Mouse (Mus musculus): ENCODE measurements at regions not wholly inside any gene's neighbourhood (a gene's known extent, or its start where the extent isn't known, plus 50 kb on each side); places are given as distances from the start of the nearest gene placed in this dataset.

DNA sequence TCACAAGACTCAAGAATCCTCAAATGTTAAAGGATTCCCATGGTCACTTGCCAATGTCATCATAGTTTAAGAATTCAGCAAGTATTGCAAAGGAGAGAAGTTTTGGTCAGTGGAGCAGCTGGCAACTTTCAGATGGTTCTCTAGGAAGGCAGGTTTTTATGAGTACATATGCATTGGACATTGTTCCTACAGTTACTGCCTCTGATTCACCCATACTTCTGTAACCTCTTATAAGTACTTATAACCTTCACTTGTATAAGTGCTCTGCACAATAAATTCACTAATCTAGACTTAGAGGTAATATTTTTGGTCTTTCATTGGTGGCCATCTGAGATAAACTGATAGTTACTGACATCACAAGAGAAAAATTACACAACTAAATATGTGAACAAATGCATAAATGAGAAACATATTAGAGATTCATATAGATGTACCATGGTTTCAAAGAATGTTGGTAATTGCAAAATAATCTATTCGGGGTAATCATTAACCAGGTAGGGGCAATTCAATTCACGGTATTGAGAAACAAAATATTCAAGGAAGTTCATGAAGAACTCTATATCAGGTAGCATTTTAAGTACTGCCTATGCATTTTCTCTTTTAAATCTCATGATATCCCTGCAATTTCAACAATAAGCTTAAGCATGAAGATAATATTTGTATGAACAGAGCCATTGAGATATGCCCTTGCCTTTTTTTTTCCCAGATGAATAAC is 1059.6 kb downstream of the Pla2g4a start:
- no peak for DNase-seq

DNA sequence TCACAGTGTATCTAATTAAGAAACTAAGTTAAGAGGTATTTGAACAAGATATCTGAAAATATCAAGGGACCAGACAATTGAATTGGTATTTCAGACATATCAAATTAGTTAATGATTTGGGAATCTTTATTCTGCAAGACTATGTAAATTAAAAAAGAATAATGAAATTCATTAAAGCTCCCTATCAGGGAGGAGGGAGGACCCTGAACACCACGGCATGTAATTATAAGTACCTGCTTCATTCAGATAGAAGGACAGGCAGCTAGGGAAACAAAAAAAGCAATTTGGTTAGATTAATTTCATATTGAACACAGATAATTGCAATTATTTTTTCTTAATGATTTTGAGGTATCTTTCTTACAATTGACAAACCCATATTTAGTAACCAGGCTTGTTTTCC is 1090.3 kb downstream of the Pla2g4a start:
- no peak for DNase-seq

DNA sequence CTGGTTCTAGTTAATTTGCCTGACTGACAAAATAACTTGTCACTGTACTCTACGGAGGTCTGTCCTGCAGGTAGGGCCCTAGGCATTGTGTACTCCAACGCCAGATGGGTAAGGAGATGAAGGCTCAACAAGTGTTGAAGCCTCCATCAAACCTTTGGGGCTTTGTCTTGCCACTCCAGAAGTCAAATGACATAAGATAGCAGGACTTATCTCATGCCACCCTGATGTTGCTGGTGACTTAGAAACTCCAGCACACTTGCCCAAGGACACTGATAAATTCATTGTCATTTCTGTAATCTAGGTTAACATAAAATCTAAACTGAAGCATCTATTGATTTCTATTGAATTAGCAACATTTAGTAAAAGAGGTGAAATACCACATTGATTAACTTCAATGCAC is 1097.5 kb downstream of the Pla2g4a start:
- no peak for DNase-seq

DNA sequence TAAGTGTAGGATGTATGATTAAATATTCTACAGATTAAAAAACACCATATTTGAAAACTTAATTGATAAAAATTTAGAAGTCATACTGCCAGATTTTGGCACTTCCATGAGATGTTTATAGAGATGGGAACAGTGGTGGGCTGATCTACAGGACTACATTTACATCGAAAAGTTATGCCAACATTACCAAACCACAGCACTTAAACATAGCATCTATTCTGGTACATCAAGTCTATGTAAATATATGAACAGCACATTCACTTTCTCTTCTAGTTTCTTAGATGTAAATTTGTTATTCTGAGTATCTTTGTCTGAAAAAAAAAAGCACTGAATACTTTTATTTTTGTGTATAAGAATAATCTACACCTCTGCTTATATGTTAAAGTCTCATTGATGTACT is 1108.1 kb downstream of the Pla2g4a start:
- DNase-seq: no peak

DNA sequence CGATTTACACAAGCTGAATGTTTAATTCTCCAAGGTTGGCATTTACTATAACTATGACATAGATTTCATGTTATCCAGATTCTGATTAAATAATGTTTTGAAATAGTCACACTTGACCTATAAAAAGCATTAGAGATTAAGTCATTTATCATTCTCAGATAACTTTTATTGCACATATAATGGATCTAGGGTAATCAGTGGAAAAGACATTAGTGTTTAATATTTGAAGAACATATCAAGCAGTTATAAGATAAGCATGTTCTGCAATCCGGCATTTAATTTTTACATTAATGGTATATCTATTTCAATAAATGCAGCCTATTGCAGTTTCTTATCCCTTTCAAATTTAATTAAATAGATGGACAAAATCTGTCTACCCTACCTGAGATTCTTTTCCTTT is 1114.5 kb downstream of the Pla2g4a start:
- no peak for DNase-seq

DNA sequence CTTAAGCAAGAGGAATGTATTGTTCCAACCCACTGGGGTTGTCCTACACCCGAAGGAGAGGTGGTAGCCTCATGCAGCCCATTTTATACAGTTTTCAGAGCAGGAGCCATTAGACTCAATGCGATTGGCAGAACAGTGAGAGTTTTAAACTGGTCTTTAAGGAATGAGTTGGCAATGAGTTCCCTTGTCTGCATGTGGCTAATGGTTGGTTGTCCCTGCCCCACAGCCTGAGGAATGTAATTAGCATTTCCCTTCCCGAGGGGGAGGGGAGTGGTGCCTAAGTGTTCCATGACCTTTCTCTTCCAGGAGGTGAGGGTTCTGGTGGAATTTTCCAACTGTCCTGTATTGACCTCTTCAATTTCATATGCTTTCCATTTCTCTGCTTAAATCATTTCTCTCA is 1137.9 kb downstream of the Pla2g4a start:
- peak; percentile 11 to 22 for DNase-seq

DNA sequence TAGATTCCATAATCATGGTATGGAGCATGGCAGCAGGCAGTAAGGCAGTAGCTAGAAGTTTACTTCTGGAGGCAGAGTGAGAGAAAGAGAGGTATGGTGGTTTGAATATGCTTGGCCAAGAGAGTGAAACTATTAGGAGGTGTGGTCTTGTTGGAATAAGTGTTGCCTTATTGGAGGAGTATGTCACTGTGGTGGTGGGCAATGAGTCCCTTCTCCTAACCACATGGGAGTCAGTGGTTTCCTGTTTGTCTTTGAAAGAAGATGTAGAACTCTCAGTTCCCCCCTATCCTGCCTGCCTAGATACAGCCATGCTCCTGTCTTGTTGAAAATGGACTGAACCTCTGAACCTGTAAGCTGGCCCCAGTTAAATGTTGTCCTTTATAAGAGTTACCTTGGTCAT is 1152.4 kb downstream of the Pla2g4a start:
- DNase-seq: no peak

DNA sequence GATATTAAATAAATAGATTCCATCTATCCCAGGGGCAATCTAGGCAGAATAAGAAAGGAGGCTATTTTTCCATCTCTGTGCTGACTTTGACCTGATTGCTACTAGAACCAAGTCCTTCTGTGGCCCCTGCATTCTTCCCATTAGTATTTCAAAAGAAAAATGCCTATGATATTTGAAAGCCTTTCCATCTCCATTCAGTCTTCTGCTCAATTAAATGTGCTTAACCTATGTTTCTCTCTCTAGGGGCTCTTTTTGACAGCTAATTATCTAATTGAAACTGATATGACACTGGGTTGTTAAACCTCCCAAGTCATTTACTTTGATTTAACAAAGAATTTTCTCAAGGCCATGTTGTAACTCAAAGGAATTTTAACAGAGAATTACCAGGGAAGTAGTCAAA is 1164.0 kb downstream of the Pla2g4a start:
- no peak for DNase-seq

DNA sequence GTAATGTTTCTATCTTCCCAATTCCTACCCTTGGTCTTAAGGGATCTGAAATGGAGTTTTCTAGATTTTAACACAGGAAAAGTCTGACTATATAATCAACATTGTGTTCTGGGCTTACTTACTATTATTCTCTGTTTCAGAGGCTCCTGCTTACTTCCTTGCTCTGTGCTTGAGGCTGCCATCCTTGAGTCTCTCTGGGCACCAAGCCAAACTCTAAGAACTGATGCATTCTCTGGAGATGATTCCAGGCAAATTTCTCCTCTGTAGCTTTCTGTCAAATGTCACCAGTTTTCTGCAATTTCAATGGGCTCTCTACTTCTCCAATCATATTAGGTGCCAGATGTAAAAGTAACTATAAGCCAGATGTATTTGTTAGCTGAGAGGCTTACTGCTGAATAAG is 1210.3 kb downstream of the Pla2g4a start:
- DNase-seq: no peak

DNA sequence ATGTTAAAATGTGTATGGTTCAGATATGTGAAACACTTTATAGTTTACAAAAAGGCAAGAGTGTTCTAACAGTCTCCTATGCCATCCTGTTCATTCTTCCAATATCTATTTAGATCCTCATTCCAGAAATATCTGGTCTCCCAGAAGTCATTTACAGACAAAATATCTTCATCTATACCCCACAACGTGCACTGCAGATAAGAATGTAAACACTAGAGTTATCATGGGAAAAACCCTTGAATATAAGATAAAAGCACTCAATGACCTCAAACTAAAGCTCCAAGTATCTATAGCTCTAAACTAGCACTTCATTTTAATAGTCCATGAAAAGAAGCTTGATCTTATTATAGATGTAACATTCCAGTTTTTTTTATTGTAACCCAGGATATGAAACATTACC is 1239.0 kb downstream of the Pla2g4a start:
- DNase-seq: no peak

DNA sequence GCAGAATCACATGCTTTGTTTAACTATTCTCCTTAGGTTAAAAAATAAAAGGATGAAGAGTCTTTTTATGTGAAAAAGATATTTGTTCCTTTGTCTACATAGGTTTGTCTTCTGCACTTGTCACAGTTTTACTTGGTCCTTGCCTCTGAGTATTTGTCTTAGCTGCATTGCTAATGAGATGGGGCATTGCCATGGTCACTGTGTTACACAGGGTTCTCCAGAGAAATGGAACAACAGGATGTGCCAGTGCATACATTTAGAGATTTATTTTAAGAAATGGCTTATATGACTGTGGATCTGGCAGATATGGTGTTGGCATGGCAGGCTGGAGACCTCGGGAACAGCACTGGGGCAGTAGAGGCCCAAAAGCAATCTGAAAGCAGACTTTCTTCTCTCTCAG is 1239.7 kb downstream of the Pla2g4a start:
- no peak for DNase-seq

DNA sequence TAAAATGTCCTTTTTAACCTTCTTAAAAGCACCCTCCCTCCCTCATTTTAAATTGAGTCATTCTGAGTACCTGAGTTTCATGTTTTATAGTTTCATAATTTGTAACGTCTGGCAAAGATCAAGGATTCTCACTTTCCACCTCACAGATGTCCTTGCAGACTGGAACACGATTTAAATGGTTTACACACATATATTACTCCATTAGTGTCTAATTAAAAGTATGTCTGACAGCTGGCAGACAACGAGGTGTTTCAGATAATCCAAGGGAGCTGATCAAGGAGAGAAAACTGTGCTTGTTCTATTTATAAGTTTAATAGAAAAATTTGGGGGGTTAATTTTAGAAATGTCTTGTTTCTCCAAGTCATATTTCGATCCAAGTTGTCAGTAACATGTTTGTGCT is 1240.1 kb downstream of the Pla2g4a start:
- no peak for DNase-seq

DNA sequence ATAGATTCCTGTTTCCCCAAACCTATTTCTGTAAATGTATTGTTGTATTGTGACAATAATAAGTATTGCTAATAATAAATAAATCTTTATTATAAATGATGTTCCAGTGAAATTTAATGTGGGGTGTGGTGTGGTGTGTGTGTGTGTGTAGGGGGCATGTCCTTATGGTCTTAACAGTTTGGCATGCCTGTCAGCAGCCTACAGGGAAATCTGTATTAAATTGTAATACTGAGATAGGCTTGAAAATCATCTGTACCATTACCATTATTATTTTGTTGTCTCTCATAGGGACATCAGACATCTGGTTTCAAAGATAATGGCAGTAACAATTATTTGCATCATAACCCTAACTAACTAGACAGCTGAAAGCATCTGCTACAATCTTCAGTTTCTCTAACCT is 1253.0 kb downstream of the Pla2g4a start:
- DNase-seq: no peak

DNA sequence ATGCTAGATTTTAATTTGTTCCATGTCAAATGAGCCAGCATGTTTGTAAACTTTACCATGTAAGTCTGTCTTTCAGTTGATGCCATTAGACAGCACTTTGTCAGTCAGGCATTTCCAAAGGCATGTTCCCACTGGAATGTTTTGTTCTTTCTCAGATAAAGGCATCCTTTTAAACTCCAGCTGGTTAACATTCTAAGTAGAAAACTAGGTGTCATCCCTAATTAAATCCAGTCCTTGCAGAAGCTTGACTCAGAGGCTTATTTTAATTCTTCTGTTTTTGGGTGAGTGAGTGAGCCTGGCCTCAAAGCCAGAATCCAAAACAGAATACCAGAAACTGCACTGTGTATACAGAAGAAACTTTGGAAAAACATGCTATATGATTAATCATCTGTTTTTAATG is 1253.4 kb downstream of the Pla2g4a start:
- DNase-seq: no peak

DNA sequence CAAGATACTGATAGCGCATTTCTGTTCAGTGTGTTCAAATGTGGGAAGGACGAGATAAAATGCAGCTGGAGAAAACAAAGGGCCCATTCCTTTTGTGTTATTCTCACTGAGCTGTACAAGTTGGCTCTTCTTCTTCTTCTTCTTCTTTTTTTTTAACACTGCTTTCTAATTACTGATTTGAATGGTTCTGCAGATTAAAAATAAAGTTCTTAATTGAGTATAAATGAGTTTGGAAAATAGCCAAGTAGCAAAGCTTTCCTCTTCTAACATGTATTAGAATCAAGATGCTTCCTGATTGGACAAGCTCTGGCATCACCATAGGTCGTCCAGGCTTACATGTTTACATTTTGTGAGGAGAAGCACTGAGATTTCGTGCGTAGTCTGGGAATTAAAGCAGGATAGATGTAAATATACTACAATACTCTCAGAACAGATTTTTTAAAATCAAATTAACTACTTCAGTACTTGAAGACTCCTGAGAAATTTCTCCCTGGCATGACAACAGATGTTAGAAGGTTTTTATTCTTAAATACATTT is 1254.8 kb downstream of the Pla2g4a start:
- no peak for DNase-seq

DNA sequence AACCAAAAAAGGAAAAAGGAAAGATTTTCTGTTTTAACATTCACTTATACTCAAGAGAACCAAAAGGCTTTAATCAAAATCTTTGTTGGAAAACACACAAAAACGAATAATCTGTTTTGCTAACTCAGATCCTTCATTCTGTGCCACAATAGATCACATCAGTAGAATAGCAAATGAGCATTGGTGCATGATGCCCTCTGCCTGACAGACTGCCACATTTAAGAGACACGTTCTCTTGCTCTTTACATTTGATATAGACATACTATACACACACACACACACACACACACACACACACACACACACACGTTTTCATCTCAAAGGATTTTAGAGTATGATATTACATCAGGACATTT is 1260.5 kb downstream of the Pla2g4a start:
- no peak for DNase-seq

DNA sequence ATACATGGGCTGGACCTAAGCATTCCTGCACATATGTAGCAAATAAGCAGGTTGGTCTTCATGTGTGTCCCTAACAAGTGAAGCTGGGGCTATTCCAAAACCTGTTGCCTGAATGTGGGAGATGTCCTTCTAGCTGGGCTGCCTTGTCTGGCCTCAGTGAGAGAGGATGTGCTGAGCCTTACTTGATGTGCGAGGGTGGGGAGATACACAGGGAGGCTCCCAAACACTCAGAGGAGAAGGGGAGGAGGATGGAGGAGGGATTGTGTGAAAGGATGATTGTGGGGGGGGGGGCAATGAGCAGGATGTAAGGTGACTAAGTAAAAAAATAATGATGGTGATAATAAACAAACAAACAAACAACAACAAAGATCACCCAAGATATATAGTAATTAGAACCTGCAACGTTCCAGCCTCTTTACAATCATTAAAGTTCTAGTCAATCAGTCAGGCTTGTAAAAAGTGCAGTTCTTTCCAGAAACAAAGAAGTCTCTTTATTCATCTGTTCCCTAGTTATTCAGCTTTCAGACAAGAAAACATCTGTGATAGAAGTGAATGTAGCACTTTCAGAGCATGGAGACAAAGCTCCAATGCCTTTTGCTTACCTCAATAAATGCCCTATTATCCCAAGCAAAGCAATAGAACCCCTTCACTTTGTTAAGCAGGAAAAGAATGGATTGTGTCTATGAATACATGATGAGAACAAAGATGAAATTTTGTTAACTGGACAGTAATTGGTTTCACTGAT is 1261.1 kb downstream of the Pla2g4a start:
- no peak for DNase-seq

DNA sequence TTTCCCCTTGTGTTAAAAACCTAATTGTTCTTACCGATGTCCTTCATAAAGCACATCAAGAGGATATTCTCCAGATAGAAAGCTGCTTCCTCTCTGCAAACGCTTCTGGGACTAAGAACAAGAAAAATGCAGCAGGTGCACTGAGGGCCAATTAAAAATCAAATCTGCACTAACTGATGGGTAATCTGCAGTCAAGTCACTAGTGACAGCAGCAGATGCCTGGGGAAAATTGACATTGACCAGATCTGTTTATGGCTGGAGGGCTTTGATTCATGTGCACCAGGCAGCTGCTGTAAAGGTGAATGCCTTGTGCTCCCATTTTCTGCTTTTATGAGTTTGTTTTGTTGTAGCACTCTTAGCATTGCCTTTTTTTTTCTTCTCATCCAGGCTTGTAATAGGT is 1271.0 kb downstream of the Pla2g4a start:
- no peak for DNase-seq

DNA sequence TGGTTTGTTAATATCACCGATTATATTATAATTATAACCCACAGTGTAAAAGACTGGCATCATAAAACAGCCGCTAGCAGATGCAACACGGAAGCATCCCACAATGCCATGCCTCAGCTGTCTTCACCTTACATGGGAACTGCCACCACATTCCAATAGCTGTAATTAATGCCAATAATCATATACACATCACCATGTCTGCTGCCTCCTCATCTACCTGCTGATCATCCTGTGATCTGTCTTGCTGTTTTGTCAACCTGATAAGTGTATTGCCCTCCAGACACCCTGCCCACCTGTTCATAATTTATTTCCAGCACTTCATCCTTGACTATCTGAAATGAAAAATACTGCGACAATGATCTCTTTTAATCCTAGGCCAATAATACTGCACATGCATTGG is 1271.5 kb downstream of the Pla2g4a start:
- DNase-seq: no peak

DNA sequence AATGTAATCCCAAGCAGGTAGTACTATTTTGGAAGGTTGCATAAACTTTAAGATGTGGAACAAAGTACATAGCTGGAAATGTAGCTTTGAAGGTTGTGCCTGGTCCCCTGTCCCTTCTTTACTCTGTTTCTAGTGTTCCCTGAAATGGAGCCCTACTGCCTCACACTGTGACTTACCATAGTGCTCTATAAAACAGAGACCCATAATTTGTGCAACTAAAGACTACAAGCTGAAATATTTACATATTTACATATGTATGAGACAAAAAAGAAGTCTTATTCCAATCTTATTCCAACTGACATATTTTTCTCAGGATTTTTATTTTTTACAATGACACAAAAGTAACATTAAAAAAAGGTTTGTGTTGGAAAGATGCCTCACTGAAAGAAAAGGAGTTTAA is 1285.6 kb downstream of the Pla2g4a start:
- DNase-seq: no peak

DNA sequence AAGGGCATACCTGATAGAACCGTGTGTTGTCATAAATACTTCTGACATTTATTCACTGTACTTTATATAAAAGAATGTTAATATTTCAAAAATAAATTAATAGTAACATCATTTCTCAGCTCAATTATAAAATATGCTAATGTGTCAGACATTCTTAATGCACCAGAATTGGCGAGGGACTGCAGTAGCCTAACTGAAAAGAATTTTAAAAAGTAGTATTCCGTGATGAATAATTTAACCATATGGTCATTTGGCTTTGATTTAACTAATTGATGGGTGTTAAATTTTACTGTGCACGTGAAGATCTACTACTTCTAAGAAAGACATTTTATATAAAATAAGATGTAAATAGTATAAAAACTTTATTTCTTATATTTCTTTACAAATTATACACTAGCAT is 1296.7 kb downstream of the Pla2g4a start:
- no peak for DNase-seq

DNA sequence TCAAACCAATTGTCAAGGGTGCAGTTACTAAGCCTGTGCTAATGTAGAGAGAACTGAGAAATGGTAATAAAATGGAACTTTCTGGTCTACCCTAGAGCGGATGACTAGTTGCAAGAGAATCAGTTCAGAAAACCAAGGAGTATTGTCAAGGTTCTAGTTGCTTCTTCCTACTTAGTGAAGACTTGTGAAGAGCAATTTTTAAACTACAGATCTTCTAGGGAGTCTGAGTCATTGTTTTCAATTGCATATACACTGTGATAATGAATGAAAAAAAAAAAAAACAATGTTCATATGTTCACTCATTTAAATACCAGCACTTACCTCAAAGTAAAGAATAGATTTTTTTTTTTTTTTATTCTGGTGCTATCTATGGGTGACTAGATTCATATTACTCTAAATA is 1304.1 kb downstream of the Pla2g4a start:
- no peak for DNase-seq
